Mouse (Mus musculus) inflammation-experienced regulatory T-cells, adult 6 months (primary cell): ENCODE results near the gene Dcaf17. TPM values are rescaled to one million over a fixed set of nuclear protein-coding genes. Genes with fewer than 3 reads are reported as not detected.

ENCODE experiments used
- ATAC-seq: one replicate; pipeline ENCODE4 v1.8.0; 2017
- polyA plus RNA-seq, 3 experiments: library from polyadenylated mRNA; unstranded; fragments of 100-300 nt; shearing (Covaris generic); gene quantifications; one replicate each; pipeline ENCODE4 v1.2.1; 2017

The Dcaf17 gene
- polyA plus RNA-seq, 3 experiments from 2014 or later: 17.9 to 22.8 (median 22.3) TPM

GRCm38 (mm10) chr2:71054716-71055115, 412 bp upstream of the Dcaf17 start:
- no peak for ATAC-seq

- peak; percentile 1 for ATAC-seq
Observed at GRCm38 (mm10) chr2:71056115-71056835, 1.1 kb downstream of the Dcaf17 start.

- ATAC-seq: no peak
Observed at GRCm38 (mm10) chr2:71071601-71072000, 16.5 kb downstream of the Dcaf17 start.

GRCm38 (mm10) chr2:71073330-71073729, 18.2 kb downstream of the Dcaf17 start:
- no peak for ATAC-seq

DNA sequence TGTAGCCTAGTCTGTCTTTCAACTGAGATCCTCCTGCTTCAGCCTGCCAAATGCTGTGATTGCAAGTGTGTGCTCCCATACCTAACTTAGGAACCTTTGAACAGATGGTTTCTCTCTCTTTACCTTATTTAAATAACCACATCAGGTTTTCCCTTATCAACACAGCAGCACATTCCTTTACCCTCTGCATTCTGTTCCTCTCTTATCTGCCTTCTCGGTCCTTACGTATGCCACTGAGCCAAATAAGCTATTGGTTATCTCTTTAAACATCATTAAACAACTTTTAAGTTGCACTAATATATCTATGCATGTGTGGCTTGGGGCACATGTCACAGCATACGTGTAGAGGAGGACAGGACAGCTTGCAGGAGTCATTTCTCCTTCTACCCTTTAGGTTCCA, 18.7 kb downstream of the Dcaf17 start:
- ATAC-seq: no peak

- ATAC-seq: no peak
Observed at GRCm38 (mm10) chr2:71082416-71082815, 27.3 kb downstream of the Dcaf17 start.

DNA sequence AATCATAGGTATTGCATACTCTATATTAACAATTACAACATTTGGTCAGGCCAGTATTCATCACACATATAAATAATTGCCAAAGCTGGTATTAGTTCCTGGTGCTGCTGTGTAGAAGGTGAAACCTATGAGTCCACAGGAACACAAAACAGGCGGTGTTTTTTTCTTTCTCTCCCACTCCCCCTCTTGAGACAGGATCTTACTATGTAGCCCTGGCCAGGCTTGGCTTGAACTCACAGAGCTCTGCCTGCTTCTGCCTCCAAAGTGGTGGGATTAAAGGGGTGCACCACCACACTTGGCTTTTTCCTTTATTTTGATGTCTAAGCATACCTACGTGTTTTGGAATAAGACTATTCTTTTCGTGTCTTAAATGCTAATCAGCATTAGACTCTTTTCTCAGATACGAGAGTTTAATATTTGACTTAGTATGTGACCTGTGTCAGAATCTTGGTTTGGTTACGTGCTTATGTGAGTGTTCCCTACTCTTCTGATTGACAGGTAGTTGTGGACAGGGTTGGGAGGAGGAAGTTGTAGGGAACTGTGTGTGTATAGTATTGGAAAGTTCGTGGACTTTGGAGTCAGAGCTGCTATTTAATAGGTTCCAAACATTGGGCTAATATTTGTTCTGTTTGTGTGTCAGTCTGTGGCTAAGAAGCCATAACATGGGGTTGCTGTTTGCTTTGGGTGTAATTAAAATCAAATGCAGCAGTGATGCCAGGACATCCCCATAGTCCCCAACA, 28.5 kb downstream of the Dcaf17 start:
- ATAC-seq: no peak

GRCm38 (mm10) chr2:71089766-71090165, 34.6 kb downstream of the Dcaf17 start:
- no peak for ATAC-seq

- ATAC-seq: no peak
Observed at GRCm38 (mm10) chr2:71090660-71091445, 35.7 kb downstream of the Dcaf17 start.

- no peak for ATAC-seq
Observed at GRCm38 (mm10) chr2:71096170-71096569, 41.0 kb downstream of the Dcaf17 start.

GRCm38 (mm10) chr2:71102621-71103291, 47.6 kb downstream of the Dcaf17 start:
- ATAC-seq: no peak

- no peak for ATAC-seq
Observed at GRCm38 (mm10) chr2:71103292-71103680, 48.2 kb downstream of the Dcaf17 start.

DNA sequence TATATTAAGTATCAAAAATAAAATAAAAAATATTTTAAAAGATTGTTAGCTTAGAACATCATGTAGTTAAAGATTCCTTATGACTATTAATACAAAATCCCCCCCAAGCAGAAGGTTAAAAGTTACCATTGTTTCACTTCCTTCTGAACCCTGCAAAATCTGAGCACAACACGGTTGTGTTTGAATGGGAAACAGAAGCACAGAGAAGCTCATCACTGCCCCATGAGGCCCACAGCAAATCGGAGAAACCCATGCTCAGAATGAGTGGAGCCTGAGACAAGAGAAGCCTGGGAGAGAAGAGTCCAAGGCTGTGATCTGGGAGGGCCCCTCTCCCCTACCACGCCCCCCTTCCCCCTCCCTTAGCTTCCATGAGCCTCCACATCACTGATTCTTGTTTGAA, 49.6 kb downstream of the Dcaf17 start:
- no peak for ATAC-seq

DNA sequence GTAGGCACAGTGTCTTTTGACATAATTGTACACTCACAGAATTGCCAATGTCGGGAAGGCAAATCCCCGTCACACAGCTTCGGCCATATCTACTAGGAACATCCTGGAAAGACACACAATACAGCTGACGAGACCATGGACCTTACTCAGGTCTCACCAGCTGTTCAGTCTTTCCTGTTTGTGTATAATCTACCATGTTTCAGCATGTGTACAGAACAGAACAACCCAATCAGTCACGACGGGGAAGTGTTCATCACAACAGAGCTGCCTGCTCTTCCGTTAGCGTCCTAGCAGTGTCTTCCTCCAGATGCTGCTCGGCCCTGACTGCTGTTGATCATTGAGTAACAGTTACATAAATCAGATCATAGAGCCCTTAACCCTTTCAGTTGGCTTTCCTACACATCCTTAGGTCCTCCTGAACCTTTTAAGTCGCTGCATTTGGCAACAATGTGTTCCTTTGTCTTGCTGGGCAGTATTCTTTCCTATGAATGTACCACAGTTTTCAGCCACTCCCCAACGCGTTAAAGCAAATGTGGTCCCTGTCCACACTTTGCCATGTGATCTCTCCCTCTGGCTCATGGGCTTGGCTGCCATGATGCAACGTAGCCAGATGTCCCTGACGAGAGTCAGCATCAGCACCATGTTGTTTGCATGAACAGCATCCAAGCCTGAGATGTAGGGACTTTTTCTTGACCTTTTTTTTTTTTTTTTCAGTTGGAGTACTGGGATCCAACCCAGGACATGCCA, 50.5 kb downstream of the Dcaf17 start:
- ATAC-seq: no peak

DNA sequence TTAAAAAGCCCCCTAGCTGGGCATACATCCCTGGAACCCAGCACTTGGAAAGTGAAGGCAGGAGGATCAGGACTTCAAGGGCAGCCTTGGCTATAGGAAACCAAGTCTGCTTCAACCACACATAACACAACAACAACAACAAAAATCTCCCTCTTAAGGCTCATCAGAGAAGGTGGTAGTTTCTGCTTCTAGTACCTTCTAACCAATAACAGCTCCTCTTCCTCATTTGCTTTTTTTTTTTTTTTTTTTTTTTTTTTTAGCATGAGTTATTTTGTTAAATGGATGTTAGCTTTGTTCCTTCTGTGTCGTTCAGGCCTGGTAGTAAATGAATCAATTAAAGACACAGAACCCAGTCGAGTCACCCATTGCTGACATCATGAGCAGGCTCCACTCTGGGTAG, 52.1 kb downstream of the Dcaf17 start:
- ATAC-seq: no peak

- no peak for ATAC-seq
Observed at GRCm38 (mm10) chr2:71108541-71108940, 53.4 kb downstream of the Dcaf17 start.

GRCm38 (mm10) chr2:71113489-71114171, 58.5 kb downstream of the Dcaf17 start:
- ATAC-seq: no peak

DNA sequence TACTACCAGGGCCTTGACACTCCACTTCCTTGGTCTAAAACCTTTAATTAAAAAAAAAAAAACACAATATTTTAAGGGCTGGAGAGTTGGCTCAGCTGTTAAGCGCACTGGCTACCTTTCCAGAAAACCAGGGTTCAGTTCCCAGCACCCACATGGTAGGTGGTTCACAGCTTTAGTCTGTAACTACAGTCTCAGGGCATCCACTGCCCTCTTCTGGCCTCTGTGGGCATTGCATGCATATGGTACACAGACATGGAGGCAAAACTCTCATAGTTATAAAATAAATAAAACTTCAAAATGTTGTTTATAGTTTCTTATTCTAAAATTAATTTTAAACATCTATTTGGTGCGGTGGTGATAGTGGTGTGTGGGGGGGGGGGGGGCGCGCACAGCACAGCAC, 61.0 kb downstream of the Dcaf17 start:
- ATAC-seq: no peak

DNA sequence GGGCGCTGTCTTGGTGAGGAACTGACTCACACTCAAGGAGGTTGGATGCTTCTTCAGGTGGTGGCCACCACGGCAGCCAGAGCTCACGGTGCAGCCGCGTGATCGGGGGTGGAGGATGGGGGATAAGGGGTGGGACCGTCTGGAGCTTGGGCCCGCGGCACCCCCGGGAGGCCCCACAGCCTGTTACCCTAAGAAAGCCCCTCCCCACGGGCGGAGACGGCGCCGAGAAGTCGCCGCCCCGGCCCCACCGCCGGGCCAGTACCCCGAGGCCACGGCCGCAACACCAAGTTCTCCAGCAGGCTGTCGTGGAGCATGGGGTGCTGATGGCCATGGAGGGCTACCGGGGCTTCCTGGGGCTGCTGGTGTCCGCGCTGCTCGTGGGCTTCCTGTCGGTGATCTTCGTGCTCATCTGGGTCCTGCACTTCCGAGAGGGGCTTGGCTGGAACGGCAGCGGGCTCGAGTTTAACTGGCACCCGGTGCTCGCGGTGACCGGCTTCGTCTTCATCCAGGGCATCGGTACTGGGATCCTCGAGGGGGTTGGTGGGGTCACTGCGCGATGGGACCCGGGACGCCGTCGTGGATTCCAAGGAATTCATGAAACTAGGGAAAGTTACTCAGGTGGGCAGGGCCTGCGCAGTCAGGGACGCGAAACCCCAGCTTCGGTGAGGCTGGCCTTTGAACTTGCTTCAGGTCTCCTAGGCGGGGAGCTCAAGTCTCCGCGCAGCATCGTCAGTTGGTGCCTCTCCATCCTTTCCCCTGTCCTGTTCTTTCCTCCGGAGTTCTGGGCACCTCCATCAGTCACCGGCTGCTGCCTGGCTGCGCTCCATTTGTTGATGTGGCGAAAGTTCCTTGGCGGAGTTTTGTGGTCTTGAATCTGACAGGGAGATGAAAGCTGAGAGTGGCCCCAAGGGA, 62.9 kb downstream of the Dcaf17 start, which contains the start of gene Cybrd1:
Gene Cybrd1 (plus strand): TSS at position 127 of the 912 bp plus-strand sequence.
- no peak for ATAC-seq

GRCm38 (mm10) chr2:71120844-71121243, 65.7 kb downstream of the Dcaf17 start:
- no peak for ATAC-seq
